Comparison of ENCODE assay signal across 8 mouse cellular contexts in the genomic region with DNA sequence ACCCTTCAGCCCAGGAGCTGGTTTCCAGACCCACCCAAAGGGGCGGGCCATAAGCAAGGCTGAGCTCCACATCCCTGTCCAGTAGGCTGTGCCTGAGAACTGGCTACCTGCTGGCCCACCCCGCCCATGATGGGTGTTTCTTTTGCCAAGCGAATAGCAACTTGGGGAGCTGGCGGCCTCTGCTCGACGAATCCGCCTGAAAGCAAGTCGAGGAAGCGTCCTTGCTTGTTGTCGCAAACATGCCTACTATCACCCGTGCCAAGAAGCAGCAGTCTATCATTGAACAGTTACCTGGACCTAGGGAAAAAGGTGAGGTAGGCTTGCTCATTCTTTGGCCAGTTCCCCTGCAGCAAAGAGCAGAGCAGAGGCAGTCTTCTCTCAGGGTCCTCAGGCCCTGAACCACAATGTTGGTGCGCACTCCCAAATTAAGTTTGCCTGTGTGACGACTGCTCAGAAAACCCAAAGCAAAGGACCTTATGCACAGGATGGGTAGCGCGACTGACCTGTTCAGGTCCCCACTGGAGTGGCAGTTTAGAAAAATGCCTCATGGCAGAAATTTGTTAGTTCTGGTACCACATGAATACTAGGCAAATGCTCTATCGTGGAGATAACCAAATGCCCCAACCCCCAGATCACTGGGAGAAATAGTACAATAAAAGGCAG. TPM values are rescaled to one million over a fixed set of nuclear protein-coding genes. Genes with fewer than 3 reads are reported as not detected.
DNase-seq lines count a peak whose midpoint lies in the region; ATAC-seq and TF ChIP-seq lines count a peak whose summit lies in the region.

A gene (plus strand): TSS at position 181 of the 663 bp plus-strand sequence.
A gene (minus strand): TSS at position 606 of the 663 bp plus-strand sequence.

- peaks cover 6% of the 10 kb centered on the region; the same call in 1 of the 2 replicates for H3K4me1 ChIP-seq in hindbrain, embryonic 14.5 days (replicated peaks; ENCODE audit: control insufficient read depth, insufficient read depth, low read length)

- no peak for TF ChIP-seq CTCF in gastrocnemius, adult 2 months (IDR thresholded peaks at IDR 0.05)
- TF ChIP-seq CTCF in left cerebral cortex, adult 2 months (IDR thresholded peaks at IDR 0.05), result no peak

- H3K9ac ChIP-seq in hindbrain, embryonic 14.5 days, result peak within 1 kb of the TSS; percentile 76

- H3K4me2 ChIP-seq in hindbrain, embryonic 14.5 days (replicated peaks), result peak within 1 kb of the TSS; percentile 65

- no peaks in the 10 kb centered on the region for H3K9me3 ChIP-seq in hindbrain, embryonic 14.5 days (ENCODE audit: control insufficient read depth, low read length)

- H3K27ac ChIP-seq in gastrocnemius, adult 2 months, result peak within 1 kb of the TSS; percentile 96
- peak within 1 kb of the TSS; percentile 86 for H3K27ac ChIP-seq in hindbrain, embryonic 14.5 days
- peak within 1 kb of the TSS; percentile 81 for H3K27ac ChIP-seq in left cerebral cortex, adult 2 months

- H3K4me3 ChIP-seq in gastrocnemius, adult 2 months, result peak within 1 kb of the TSS; percentile 86
- H3K4me3 ChIP-seq in hindbrain, embryonic 14.5 days (replicated peaks; ENCODE audit: low read length), result peak within 1 kb of the TSS; percentile 59
- peak within 1 kb of the TSS; percentile 63 for H3K4me3 ChIP-seq in left cerebral cortex, adult 2 months

- DNase-seq in cerebellum, postnatal 36 days, result peak; percentile 61 to 67
- peak; percentile 91 for DNase-seq in gastrocnemius, adult 2 months
- DNase-seq in hindbrain, embryonic 14.5 days (ENCODE audit: low spot score), result no peak
- peak in 1 of 2 experiments; percentile 54 for DNase-seq in left cerebral cortex, adult 2 months (ENCODE audit: extremely low spot score in 1 of 2, low spot score in 2 of 2)
- peak; percentile 54 for DNase-seq in right cerebral cortex, postnatal 14 days
- peak; percentile 86 for DNase-seq in urinary bladder, postnatal 14 days (ENCODE audit: low spot score)

- H3K27me3 ChIP-seq in hindbrain, embryonic 14.5 days (ENCODE audit: control insufficient read depth, insufficient read depth, low read length), result no peaks in the 10 kb centered on the region

- no peaks in the 10 kb centered on the region for H3K36me3 ChIP-seq in hindbrain, embryonic 14.5 days (replicated peaks; ENCODE audit: control insufficient read depth, insufficient read depth)

- ATAC-seq in activated CD4-positive, CD25-positive, alpha-beta regulatory T cell, adult 4 months, result peak; percentile 54
- ATAC-seq in hindbrain, embryonic 14.5 days (ENCODE audit: low FRiP score), result peak; percentile 63
- peak; percentile 84 for ATAC-seq in megakaryocyte, adult 5-6 weeks (ENCODE audit: poor library complexity, severe bottlenecking)

- WGBS in hindbrain, embryonic 14.5 days, result 29% methylated on average over 16 of the region's 16 CpGs

- intact Hi-C loops in gastrocnemius, adult 2 months (cut with DNase I), result no loop called here
- intact Hi-C loops in left cerebral cortex, adult 2 months (cut with DNase I), result loop anchor here (2.0 kb wide), 1 partner anchor 15 kb away; a partner anchor contains a TSS

RNA-seq across cellular contexts. Expression of the first gene that starts in this region (rescaled TPM):
- polyA plus RNA-seq in activated CD4-positive, CD25-positive, alpha-beta regulatory T cell, adult 4 months (2017; shearing (Covaris generic)), result 10 to 100 TPM; 42.1 to 51.3 TPM
- total RNA-seq in gastrocnemius, adult 2 months (2021), result 10 to 100 TPM; 48.5 to 48.7 TPM
- 48.4 and 56.5 TPM in 2 replicates for polyA plus RNA-seq in hindbrain, embryonic 14.5 days (2014; fragmentation: Nextera tagmentation; extraction: Ambion mirVana)
- 10 to 100 TPM; 60.9 to 64.9 TPM for total RNA-seq in left cerebral cortex, adult 2 months (2021)
- 45.2 and 49.3 TPM in 2 replicates for total RNA-seq in megakaryocyte, adult 5-6 weeks (2015)
- 28.1 and 33.1 TPM in 2 replicates for total RNA-seq in megakaryocyte, adult 5-6 weeks (2017)

RNA-seq across cellular contexts. Expression of the second gene that starts in this region (rescaled TPM):
- polyA plus RNA-seq in activated CD4-positive, CD25-positive, alpha-beta regulatory T cell, adult 4 months (2017; shearing (Covaris generic)), result 10 to 100 TPM; 16.6 to 18.5 TPM
- total RNA-seq in gastrocnemius, adult 2 months (2021), result 100 to 1,000 TPM in 1 of 2 experiments, 10 to 100 TPM in 1; 98.0 to 105 TPM
- 3.0 and 3.6 TPM in 2 replicates for polyA plus RNA-seq in hindbrain, embryonic 14.5 days (2014; fragmentation: Nextera tagmentation; extraction: Ambion mirVana)
- 1 to 10 TPM; 2.2 to 2.9 TPM for total RNA-seq in left cerebral cortex, adult 2 months (2021)
- total RNA-seq in megakaryocyte, adult 5-6 weeks (2015), result 105 and 116 TPM in 2 replicates
- 63.8 and 69.1 TPM in 2 replicates for total RNA-seq in megakaryocyte, adult 5-6 weeks (2017)

Comparison
In these comparisons a context has a peak if more than half of its experiments do, and no peak if none do; other contexts are left out.
1. RNA of the second gene that starts in this region (total RNA-seq): 63.8 to 116 TPM in megakaryocyte, adult 5-6 weeks and 98.0 to 105 TPM in gastrocnemius, adult 2 months; 2.2 to 2.9 TPM in left cerebral cortex, adult 2 months; every median in the first group is over 10 times any median in the second.
2. Peak in every context shown above with its lines, with median percentiles within 50 percentile points of each other: ATAC-seq, H3K27ac ChIP-seq and H3K4me3 ChIP-seq.